Mouse (Mus musculus) lung, postnatal 4 days (tissue): ENCODE measurements around the gene 1700122O11Rik.

ENCODE experiments used
- DNase-seq, 2 experiments: peaks; one replicate each; pipeline ENCODE4 v3.0.0; 2021

The 1700122O11Rik gene

GRCm38 (mm10) chr17:48027677-48028076 lies 10.4 kb downstream of the 1700122O11Rik start:
- DNase-seq, result peak; percentile 47 to 71

- no peak for DNase-seq
Observed at GRCm38 (mm10) chr17:48027019-48027418, 11.1 kb downstream of the 1700122O11Rik start.

GRCm38 (mm10) chr17:48024045-48024444 lies 14.0 kb downstream of the 1700122O11Rik start:
- no peak for DNase-seq

GRCm38 (mm10) chr17:48019585-48019984 lies 18.5 kb downstream of the 1700122O11Rik start:
- peak; percentile 47 to 69 for DNase-seq

GRCm38 (mm10) chr17:48016566-48016965 lies 21.5 kb downstream of the 1700122O11Rik start:
- no peak for DNase-seq

- peak in 1 of 2 experiments; percentile 44 for DNase-seq
Observed at GRCm38 (mm10) chr17:48012561-48012960, 25.5 kb downstream of the 1700122O11Rik start.

- no peak for DNase-seq
Observed at GRCm38 (mm10) chr17:48011105-48011504, 27.0 kb downstream of the 1700122O11Rik start.

- no peak for DNase-seq
Observed at GRCm38 (mm10) chr17:48010283-48010682, 27.8 kb downstream of the 1700122O11Rik start.

- no peak for DNase-seq
Observed at GRCm38 (mm10) chr17:48005816-48006215, 32.3 kb downstream of the 1700122O11Rik start.

- DNase-seq, result peak in 1 of 2 experiments; percentile 48
Observed at GRCm38 (mm10) chr17:48005091-48005490, 33.0 kb downstream of the 1700122O11Rik start.

- DNase-seq, result no peak
Observed at GRCm38 (mm10) chr17:48004619-48005018, 33.5 kb downstream of the 1700122O11Rik start.

- no peak for DNase-seq
Observed at GRCm38 (mm10) chr17:48002486-48002885, 35.6 kb downstream of the 1700122O11Rik start.

GRCm38 (mm10) chr17:48001586-48002361 lies 36.3 kb downstream of the 1700122O11Rik start:
- DNase-seq, result peak; percentile 79 to 88

GRCm38 (mm10) chr17:48001157-48001556 lies 36.9 kb downstream of the 1700122O11Rik start:
- DNase-seq, result peak in 1 of 2 experiments; percentile 43

- no peak for DNase-seq
Observed at GRCm38 (mm10) chr17:47999812-48000211, 38.3 kb downstream of the 1700122O11Rik start.

- peak; percentile 50 to 67 for DNase-seq
Observed at GRCm38 (mm10) chr17:47999403-47999802, 38.7 kb downstream of the 1700122O11Rik start.

- no peak for DNase-seq
Observed at GRCm38 (mm10) chr17:47997806-47998205, 40.3 kb downstream of the 1700122O11Rik start.

GRCm38 (mm10) chr17:47990392-47991123 lies 47.5 kb downstream of the 1700122O11Rik start:
- no peak for DNase-seq

- peak; percentile 30 to 47 for DNase-seq
Observed at GRCm38 (mm10) chr17:47989951-47990378, 48.1 kb downstream of the 1700122O11Rik start.

GRCm38 (mm10) chr17:47988811-47989210 lies 49.3 kb downstream of the 1700122O11Rik start:
- peak in 1 of 2 experiments; percentile 71 for DNase-seq

GRCm38 (mm10) chr17:47988074-47988473 lies 50.0 kb downstream of the 1700122O11Rik start:
- DNase-seq, result no peak
